Mouse (Mus musculus) limb, embryonic 15.5 days (tissue): ENCODE data around the gene Prss48. TPM values are rescaled to one million over a fixed set of nuclear protein-coding genes. Genes with fewer than 3 reads are reported as not detected.

Source experiments
- ATAC-seq: fragments of 200-750 bp; cut with Nextera tagmentation; 2 replicates; pipeline ENCODE4 v1.8.0; 2017; ENCODE audit warnings: low read depth, moderate TSS enrichment; ENCODE audit not compliant: insufficient number of reproducible peaks, low FRiP score, low TSS enrichment
- H3K27ac ChIP-seq: fragments of 300-500 bp; sonication (generic); 2 replicates; pipeline ENCODE4 v1.5.1; 2015; ENCODE audit warnings: moderate library complexity, mild to moderate bottlenecking, inconsistent platforms
- H3K27me3 ChIP-seq: fragments of 300-500 bp; sonication (generic); 2 replicates; pipeline ENCODE4 v1.6.1; 2015; ENCODE audit warnings: inconsistent platforms
- H3K36me3 ChIP-seq: fragments of 300-500 bp; sonication (generic); 2 replicates; pipeline ENCODE4 v1.6.1; 2015; ENCODE audit warnings: inconsistent platforms
- H3K4me1 ChIP-seq: fragments of 300-500 bp; sonication (generic); 2 replicates; pipeline ENCODE4 v1.6.1; 2015; ENCODE audit warnings: inconsistent platforms
- H3K4me2 ChIP-seq: fragments of 300-500 bp; sonication (generic); 2 replicates; pipeline ENCODE4 v1.6.1; 2015; ENCODE audit warnings: mild to moderate bottlenecking, inconsistent platforms
- H3K4me3 ChIP-seq: fragments of 300-500 bp; sonication (generic); 2 replicates; pipeline ENCODE4 v1.5.1; 2015; ENCODE audit warnings: mild to moderate bottlenecking, inconsistent platforms
- H3K9ac ChIP-seq: fragments of 300-500 bp; sonication (generic); 2 replicates; pipeline ENCODE4 v1.6.1; 2015; ENCODE audit warnings: inconsistent platforms
- H3K9me3 ChIP-seq: fragments of 300-500 bp; sonication (generic); 2 replicates; pipeline ENCODE4 v1.6.1; 2016; ENCODE audit warnings: inconsistent platforms
- WGBS: fragments of 180-500 bp; shearing (Covaris S2); methylation state at CpG from one replicate; pipeline ENCODE4 v1.1.7; 2015; 5-methylcytosine and 5-hydroxymethylcytosine counted together
- polyA plus RNA-seq: library from polyadenylated mRNA; unstranded; fragments of >200 nt; fragmentation: Nextera tagmentation; extraction: Ambion mirVana; gene quantifications from 2 replicates; pipeline ENCODE4 v1.2.1, GENCODE M21; 2015

Prss48 gene
- polyA plus RNA-seq: 0.19 TPM in 1 of 2 replicates, not detected in the other

- 79% methylated on average over 17 of the region's 17 CpGs for WGBS
- ATAC-seq: no peak
Observed at GRCm38 (mm10) chr3:86002423-86002822, at the start of gene Prss48. Gene Prss48 (minus strand): TSS chr3:86002491.

GRCm38 (mm10) chr3:86049041-86049440 is 46.8 kb upstream of the Prss48 start:
- no peak for ATAC-seq
- Histone ChIP-seq H3K27ac (no peak overlapping the region), H3K9ac (no peak overlapping the region), H3K9me3 (no peaks in the 10 kb centered on the region), H3K4me1 (peaks cover 5% of the 10 kb centered on the region), H3K27me3 (no peaks in the 10 kb centered on the region), H3K4me3 (no peak overlapping the region), H3K4me2 (no peak overlapping the region), H3K36me3 (peaks cover 28% of the 10 kb centered on the region)
- WGBS: 79% methylated on average over 2 of the region's 2 CpGs

More at GRCm38 (mm10) chr3:86002423-86002822, at the start of gene Prss48:
- Histone ChIP-seq H3K36me3 (no peaks in the 10 kb centered on the region), H3K4me1 (no peaks in the 10 kb centered on the region), H3K4me2 (no peak within 1 kb of the TSS), H3K27ac (no peak within 1 kb of the TSS), H3K9me3 (no peaks in the 10 kb centered on the region), H3K9ac (no peak within 1 kb of the TSS), H3K27me3 (no peaks in the 10 kb centered on the region), H3K4me3 (no peak within 1 kb of the TSS)

- no peak for ATAC-seq
- H3K9me3 ChIP-seq: no peaks in the 10 kb centered on the region
- H3K9ac ChIP-seq: no peak overlapping the region
- no peak overlapping the region for H3K27ac ChIP-seq
- no peak overlapping the region for H3K4me3 ChIP-seq
- H3K4me2 ChIP-seq: no peak overlapping the region
- H3K36me3 ChIP-seq: peaks cover 31% of the 10 kb centered on the region
- 94% methylated on average over 9 of the region's 9 CpGs for WGBS
- H3K27me3 ChIP-seq: no peaks in the 10 kb centered on the region
- no peaks in the 10 kb centered on the region for H3K4me1 ChIP-seq
Observed at GRCm38 (mm10) chr3:86047686-86048408, 45.6 kb upstream of the Prss48 start.

GRCm38 (mm10) chr3:86040286-86041201 is 38.3 kb upstream of the Prss48 start:
- Histone ChIP-seq H3K4me2 (peak overlapping the region; percentile 22), H3K9ac (0 out of 2 replicates have a peak overlapping the region, but pooled peaks have one; percentile 15), H3K36me3 (peaks cover 4% of the 10 kb centered on the region; the same call in 1 of the 2 replicates), H3K27ac (peak overlapping the region; percentile 91), H3K9me3 (no peaks in the 10 kb centered on the region), H3K4me3 (peak overlapping the region; percentile 36), H3K4me1 (peaks cover 18% of the 10 kb centered on the region), H3K27me3 (no peaks in the 10 kb centered on the region)
- 31% methylated on average over 14 of the region's 14 CpGs for WGBS
- peak; percentile 70; the same call in 1 of the 2 replicates for ATAC-seq

- no peaks in the 10 kb centered on the region for H3K27me3 ChIP-seq
- WGBS: 10% methylated on average over 3 of the region's 3 CpGs
- peak overlapping the region; percentile 29; the same call in 1 of the 2 replicates for H3K4me2 ChIP-seq
- peaks cover 18% of the 10 kb centered on the region for H3K4me1 ChIP-seq
- H3K27ac ChIP-seq: peak overlapping the region; percentile 90
- peaks cover 4% of the 10 kb centered on the region; the same call in 1 of the 2 replicates for H3K36me3 ChIP-seq
- H3K9me3 ChIP-seq: no peaks in the 10 kb centered on the region
- no peak overlapping the region for H3K9ac ChIP-seq
- ATAC-seq: no peak
- H3K4me3 ChIP-seq: peak overlapping the region; percentile 4; the same call in 1 of the 2 replicates
Observed at GRCm38 (mm10) chr3:86038648-86039047, 36.4 kb upstream of the Prss48 start.

GRCm38 (mm10) chr3:86037926-86038484 is 35.7 kb upstream of the Prss48 start:
- H3K27ac ChIP-seq: peak overlapping the region; percentile 90; the same call in 1 of the 2 replicates
- 88% methylated on average over 9 of the region's 9 CpGs for WGBS

GRCm38 (mm10) chr3:86033455-86034090 is 31.3 kb upstream of the Prss48 start:
- no peaks in the 10 kb centered on the region for H3K9me3 ChIP-seq
- WGBS: 73% methylated on average over 9 of the region's 9 CpGs
- H3K36me3 ChIP-seq: no peaks in the 10 kb centered on the region
- no peak for ATAC-seq
- H3K4me1 ChIP-seq: peaks cover 6% of the 10 kb centered on the region; the same call in 1 of the 2 replicates
- H3K9ac ChIP-seq: no peak overlapping the region
- peak overlapping the region; percentile 18; the same call in 1 of the 2 replicates for H3K27ac ChIP-seq
- H3K4me2 ChIP-seq: no peak overlapping the region
- no peaks in the 10 kb centered on the region for H3K27me3 ChIP-seq
- no peak overlapping the region for H3K4me3 ChIP-seq

More at GRCm38 (mm10) chr3:86037926-86038484, 35.7 kb upstream of the Prss48 start:
- no peaks in the 10 kb centered on the region for H3K9me3 ChIP-seq
- no peak overlapping the region for H3K4me2 ChIP-seq
- no peak for ATAC-seq
- H3K4me3 ChIP-seq: no peak overlapping the region
- peaks cover 2% of the 10 kb centered on the region; the same call in 1 of the 2 replicates for H3K36me3 ChIP-seq
- H3K9ac ChIP-seq: no peak overlapping the region
- H3K4me1 ChIP-seq: peaks cover 18% of the 10 kb centered on the region
- no peaks in the 10 kb centered on the region for H3K27me3 ChIP-seq

- Histone ChIP-seq H3K4me2 (no peak overlapping the region), H3K27me3 (no peaks in the 10 kb centered on the region), H3K9me3 (no peaks in the 10 kb centered on the region), H3K4me1 (peaks cover 4% of the 10 kb centered on the region; the same call in 1 of the 2 replicates), H3K9ac (no peak overlapping the region), H3K4me3 (no peak overlapping the region), H3K27ac (no peak overlapping the region), H3K36me3 (no peaks in the 10 kb centered on the region)
- ATAC-seq: no peak
- WGBS: 34% methylated on average over 4 of the region's 4 CpGs
Observed at GRCm38 (mm10) chr3:86030566-86030965, 28.3 kb upstream of the Prss48 start.

GRCm38 (mm10) chr3:86028658-86029375 is 26.5 kb upstream of the Prss48 start:
- Histone ChIP-seq H3K4me1 (peaks cover 4% of the 10 kb centered on the region; the same call in 1 of the 2 replicates), H3K27me3 (no peaks in the 10 kb centered on the region), H3K4me2 (no peak overlapping the region), H3K27ac (no peak overlapping the region), H3K36me3 (no peaks in the 10 kb centered on the region), H3K9ac (no peak overlapping the region), H3K4me3 (no peak overlapping the region), H3K9me3 (no peaks in the 10 kb centered on the region)
- ATAC-seq: no peak
- 86% methylated on average over 15 of the region's 15 CpGs for WGBS

GRCm38 (mm10) chr3:86025341-86026137 is 23.2 kb upstream of the Prss48 start:
- no peak overlapping the region for H3K4me2 ChIP-seq
- H3K27ac ChIP-seq: no peak overlapping the region
- no peaks in the 10 kb centered on the region for H3K9me3 ChIP-seq
- peaks cover 2% of the 10 kb centered on the region; the same call in 1 of the 2 replicates for H3K4me1 ChIP-seq
- WGBS: 90% methylated on average over 20 of the region's 20 CpGs
- H3K4me3 ChIP-seq: no peak overlapping the region
- no peaks in the 10 kb centered on the region for H3K36me3 ChIP-seq
- no peak overlapping the region for H3K9ac ChIP-seq
- ATAC-seq: no peak
- no peaks in the 10 kb centered on the region for H3K27me3 ChIP-seq
